Mouse (Mus musculus): Measurements from ENCODE around the gene Exoc3l2. TPM values are rescaled to one million over a fixed set of nuclear protein-coding genes. Genes with fewer than 3 reads are reported as not detected.

Exoc3l2 gene
- total RNA-seq (2021) = 10 to 100 TPM; 41.1 to 49.6 TPM
- long read RNA-seq, experiment 1, partial matches to known transcripts = 26 of 59 reads
- long read RNA-seq, experiment 1, other reads (novel, unspliced or antisense) = 33 of 59 reads
- long read RNA-seq, experiment 2, partial matches to known transcripts = 10 of 22 reads
- long read RNA-seq, experiment 2, other reads (novel, unspliced or antisense) = 12 of 22 reads

DNA sequence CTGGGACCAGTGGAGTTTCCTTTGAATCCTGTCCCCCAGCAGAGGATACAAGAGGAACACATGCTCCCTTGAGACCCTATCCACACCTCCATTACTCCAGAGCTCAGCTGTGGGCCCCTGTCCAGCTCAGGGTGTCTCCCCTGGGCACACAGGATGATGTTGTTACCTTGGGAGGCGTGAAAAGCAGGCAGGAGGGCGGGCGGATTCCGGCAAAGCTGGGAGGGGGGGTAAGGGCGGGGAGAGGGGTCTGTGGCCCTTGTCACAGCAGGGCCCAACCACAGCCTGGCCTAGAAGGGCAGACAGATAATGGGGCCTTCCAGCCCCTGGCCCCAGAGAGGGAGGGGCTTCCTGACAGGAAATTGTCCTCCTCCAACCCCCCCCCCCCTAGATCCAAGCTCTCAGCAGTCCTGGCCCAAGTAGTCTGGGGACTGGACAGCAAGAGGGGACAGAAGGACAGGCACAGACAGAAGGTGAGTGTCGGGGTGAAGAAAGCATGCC, at the start of gene Exoc3l2:
TSS of gene Exoc3l2 (plus strand) at position 448 of the 498 bp plus-strand sequence.
- DNase-seq = peak in 1 of 2 experiments; percentile 57

DNA sequence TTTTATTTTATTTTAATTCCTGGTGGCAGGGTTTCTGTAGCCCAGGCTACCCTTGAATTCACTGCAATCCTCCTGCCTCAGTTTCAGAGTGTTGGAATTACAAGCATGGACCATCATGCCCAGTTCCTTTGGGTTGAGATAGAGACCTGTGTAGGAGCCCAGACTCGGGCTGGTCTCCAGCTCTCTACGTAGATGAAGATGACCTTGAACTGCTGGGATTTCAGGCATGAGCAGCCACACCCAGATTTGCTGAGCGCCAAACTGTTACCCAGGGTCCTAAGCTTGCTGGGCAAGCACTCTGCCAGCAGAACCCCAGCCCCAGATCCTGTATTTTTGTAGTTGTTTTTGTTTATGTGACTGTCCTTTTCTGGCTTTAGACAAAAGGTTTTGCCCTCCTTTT, 49.6 kb upstream of the Exoc3l2 start:
- no peak for DNase-seq

DNA sequence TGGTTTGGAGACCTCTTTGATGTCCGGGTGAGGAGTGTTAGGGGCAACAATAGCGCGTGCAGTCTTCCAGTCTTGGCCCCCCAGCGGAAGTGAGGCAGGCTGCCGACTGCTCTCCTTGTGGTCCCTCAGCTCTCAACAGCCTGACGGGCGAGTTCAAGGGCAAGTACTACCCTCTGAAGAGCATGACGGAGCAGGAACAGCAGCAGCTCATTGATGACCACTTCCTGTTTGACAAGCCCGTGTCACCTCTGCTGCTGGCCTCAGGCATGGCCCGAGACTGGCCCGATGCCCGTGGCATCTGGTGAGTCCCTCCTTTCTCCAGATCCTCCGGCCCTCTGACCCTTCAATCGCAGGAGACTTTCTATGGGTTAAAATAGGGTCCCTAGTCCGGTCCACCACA, 46.5 kb upstream of the Exoc3l2 start:
- no peak for DNase-seq

DNA sequence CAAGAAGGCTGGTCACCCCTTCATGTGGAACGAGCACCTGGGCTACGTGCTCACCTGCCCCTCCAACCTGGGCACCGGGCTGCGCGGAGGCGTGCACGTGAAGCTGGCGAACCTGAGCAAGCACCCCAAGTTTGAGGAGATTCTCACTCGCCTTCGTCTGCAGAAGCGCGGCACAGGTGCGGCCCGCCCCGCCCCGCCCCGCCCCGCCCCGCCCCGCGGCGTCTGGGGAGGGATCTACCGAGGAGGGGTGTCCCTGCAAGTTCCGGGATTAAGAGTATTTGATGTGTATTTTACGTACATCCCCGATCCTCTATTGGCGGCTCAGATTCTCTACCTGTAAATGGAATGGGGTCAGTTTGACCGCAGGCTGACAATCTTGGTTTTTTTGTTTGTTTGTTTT, 43.0 kb upstream of the Exoc3l2 start:
- no peak for DNase-seq

DNA sequence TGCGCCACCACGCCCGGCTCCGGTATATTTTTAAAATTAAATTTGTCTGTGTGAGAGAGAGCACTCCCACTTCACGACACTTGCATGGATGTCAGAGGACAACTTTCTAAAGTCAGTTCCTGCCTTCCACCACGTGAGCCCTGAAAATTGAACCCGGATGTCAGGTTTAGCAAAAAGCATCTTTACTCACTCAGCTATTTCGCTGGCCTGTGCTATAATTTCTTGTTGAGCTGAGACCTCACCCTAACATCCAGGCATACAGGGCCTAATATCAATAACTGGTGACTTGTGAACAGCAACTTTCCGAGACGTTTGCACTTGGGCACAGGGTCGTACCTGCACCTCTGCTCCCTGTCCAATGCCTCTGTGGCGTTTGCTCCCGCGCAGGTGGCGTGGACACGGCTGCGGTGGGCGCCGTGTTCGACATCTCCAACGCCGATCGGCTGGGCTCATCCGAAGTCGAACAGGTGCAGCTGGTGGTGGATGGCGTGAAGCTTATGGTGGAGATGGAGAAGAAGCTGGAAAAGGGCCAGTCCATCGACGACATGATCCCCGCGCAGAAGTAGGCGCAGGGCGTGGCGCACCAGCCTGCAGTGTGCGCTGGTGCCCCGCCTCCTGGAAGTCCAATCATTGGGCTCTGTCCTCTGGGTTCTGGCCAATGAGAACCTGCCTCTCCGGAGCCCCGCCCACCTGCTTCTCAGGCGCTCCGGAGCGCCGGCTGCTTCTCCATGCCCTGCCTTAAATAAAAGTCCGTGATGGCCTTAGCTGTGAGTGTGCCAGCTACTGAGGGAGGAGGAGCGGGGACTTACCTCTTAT, 42.1 kb upstream of the Exoc3l2 start:
- peak; percentile 93 to 96 for DNase-seq

DNA sequence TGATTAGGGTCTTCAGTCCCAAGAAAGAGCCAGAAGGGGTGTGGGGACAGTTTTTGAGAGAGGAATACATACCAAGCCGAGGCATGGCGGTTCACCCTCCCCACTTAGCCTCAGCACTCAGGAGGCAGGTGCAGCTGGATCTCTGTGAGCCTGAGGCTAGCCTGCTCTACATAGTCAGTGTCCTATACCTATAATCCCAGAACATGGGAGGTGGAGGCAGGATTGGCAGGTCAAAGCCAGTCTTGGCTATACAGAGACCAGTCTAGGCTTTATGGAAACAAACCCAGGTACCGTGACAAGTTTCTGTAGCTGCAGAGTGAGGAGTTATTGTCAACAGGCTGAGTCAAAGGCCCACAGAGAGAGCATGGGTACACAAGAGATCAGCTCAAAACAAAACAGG, 40.0 kb upstream of the Exoc3l2 start:
- DNase-seq = no peak

DNA sequence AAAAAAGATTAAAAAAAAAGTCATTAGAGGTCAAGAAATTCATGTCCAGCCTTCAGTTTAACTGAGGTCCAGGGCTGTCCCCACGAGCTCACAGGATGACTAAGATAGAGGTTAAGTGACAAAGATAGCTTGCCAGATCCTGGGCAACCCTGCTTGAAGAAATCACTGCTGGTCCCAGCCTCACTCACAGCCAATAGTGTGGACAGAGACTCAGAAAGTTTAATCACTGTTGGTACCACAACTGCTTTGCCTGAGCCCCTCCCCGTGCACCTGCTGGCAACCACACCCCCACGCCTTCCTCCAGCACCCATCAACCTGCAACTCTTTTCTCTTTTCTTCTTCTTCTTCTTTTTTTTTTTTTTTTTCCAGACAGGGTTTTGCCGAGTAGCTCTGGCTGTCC, 39.1 kb upstream of the Exoc3l2 start:
- no peak for DNase-seq

DNA sequence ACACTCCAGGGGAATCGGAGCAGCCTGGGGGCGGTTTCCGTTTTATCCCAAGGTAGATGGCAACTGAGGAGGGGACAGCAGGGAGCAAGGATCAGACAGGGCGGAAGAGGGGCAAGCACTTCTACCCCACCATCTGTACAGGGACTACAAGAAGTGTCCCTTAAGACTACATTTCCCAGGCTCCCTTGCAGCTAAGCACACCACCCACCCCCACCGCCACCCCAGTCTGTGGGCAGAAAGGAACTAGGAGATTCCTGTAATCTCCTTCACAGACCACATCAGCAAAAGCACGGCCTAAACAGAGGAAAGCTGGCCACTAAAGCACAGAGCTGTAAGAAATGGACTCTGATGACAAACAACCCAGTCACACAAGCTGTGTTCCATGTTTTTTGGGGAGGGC, 36.8 kb upstream of the Exoc3l2 start:
- no peak for DNase-seq

DNA sequence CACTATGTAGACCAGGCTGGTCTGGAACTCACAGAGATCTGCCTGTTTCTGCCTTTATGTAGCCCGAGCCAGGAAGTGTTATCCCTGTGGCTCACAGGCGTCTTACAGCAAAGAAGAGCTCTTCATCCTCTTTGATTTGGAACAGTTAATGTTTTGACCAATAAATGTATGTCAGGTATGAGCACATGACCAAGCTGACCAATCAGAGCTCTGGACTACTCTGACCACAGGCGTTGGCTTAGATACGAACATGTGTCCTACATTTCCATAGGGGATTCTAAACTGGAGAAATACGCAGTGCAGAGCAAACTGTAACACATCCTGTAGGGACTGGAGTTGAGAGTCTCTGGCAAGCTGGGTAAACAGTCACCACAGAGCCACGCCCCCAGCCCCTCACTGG, 36.2 kb upstream of the Exoc3l2 start:
- no peak for DNase-seq

DNA sequence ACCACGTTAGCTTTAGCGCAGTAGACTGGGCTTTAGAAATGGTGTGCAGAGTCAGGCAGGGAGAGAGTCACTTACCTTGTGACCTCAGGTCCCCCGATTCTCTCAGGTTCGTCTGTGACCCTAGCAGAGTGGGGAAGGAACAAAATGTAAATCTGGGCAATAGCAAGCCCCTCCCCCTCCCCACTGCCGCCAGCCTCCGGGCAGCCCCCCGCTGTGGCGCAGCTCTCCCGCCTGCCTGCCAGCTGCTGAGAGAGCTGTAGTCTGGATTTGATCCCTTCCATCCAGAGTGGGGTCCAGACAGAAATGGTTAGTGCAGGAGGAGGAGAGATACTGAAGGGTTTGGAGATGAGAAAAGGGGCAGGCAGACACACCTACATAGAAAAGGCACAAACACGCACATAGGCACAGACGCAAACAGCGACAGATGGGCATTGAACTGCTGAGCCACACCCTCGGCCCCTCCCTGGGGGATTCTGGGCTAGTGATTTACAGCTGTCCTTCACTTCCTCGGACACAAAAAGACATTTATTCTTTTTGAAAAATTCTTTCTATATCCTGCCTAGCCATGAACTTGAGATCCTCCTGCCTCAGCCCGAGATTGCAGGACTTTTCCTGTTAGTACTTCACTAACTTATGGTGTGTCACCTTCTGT, 35.0 kb upstream of the Exoc3l2 start:
- no peak for DNase-seq

DNA sequence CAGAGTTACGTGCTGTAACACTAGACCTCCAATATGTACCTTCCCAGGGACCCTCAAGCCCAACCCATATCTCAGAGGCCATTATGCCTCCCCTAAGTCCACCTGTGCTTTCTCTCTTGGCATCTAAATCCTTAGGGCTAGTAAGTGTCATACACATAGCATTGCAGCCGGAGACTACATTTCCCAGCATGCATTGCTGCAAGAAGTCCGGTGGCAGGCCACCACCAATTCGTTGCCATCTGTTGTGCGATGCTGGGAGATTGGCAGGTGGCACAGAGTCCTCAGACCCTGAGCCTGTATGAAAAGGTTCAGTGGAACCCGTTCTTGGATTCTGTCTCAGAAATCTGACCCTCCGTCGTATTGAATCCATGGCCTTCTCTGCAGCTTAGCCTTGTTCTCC, 33.4 kb upstream of the Exoc3l2 start:
- no peak for DNase-seq

DNA sequence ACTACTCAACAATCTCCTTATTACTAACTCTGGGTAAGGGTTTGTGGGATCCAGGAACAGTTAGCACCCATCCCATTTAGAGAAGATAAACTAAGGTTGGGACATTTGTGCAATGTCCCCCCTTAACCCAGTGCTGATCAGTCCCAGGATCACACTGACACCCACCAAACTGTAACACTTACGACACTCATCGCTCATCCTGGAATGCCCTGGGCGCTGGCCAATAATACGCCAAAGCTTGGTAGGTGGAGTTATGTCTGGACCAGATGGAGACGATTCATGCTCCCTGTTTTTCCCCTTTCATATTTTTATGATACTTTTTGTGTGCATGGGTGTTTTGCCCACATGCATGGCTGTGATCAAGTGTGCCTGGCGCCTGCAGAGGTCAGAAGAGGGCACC, 32.7 kb upstream of the Exoc3l2 start:
- DNase-seq = no peak

DNA sequence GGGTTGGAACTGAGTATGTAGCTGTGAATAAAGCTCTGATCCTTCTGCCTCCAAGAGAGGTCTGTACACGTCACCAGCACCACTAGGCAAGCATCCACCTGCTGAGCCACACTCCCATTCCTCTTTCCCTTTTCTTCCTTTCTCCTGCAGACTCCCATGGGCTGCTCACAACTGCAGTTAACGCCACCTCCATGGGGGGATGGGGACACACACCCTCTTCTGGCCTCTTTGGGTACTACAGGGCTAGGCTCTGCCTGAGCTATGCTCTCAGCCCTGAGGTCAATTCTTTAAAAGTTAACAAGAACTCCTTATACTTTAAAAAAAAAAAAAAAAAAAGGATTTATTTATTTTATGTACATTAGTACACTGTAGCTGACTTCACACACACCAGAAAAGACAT, 30.7 kb upstream of the Exoc3l2 start:
- no peak for DNase-seq

DNA sequence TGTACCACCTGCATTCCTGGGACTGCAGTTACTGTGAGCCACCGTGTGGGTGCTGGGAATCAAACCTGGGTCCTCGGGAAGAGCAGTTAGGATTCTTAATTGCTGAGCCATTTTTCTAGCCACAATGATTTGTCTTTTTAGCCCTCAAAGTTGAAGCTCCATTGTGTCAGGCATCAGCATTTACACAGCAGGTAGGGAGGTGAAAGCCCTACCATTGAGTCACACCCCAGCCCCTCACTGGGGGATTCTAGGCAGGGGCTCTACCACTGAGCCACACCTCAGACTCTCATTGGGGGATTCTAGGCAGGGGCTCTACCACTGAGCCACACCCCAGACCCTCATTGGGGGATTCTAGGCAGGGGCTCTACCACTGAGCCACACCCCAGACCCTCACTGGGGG, 26.9 kb upstream of the Exoc3l2 start:
- no peak for DNase-seq

DNA sequence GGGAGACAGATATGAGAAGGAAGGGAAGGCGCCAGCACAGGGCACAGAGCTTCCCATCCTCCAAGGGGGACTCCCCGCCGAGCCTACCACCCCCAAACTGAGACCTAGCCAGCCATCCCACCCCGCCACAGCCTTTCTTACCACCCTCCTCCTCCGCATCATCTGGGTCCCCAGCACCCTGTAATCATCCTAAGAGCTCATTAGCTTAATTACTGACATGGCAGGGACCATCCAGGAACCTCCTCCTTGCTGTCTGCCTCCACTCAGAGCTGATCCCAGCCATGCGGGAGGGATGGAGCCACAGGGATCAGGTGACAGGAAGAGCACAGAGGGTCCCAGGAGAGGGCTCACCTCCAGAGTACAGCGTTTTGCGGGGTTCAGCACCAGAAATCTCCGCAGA, 26.1 kb upstream of the Exoc3l2 start:
- DNase-seq = no peak

DNA sequence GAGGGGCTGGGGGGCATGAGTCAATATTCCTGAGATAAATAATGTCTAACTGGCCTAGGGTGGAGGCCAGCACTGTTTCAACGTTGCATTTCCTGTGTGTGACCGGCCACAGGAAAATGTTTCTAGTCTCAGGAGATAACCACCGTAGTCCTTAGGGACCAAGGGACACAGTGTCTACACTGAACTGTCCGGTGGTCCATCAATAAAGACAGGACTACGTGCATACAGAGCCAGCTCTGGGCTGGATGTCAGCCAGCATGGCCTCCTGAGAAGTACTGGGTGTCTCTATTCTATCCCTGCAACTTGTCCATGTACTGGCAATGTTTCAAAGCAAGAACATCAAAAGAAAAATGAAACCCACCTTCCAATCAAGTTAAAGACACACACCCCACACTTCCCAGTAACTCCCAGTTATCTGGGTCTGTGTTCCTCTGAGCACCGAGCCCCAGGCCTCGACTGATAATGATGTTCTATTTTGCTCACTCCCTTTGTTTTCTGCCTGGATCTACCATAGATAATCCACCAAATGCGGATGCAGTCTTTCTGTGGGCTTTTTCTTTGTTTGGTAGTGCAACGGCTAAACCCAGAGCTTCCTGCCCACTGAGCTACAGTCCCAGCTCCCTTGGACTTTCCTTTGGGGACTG, 21.6 kb upstream of the Exoc3l2 start:
- no peak for DNase-seq

DNA sequence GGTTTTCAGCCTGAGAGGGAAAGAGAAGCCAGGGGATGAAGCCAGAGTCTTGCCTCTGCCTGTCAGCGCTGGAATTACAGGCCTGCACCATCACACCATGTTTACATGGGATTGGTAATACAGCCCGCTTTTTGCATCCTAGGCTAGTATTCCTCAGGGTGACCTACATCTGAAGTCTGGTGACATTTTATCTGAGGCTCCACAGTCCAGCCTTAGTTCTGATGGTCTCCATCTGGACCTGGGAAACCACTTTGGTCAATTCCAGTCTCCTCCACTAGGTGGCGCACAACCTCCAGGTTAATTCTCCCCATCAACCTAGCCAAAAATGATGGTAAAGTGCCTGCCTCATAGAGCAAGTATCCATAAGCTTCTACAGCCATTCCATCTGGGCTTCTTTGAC, 19.8 kb upstream of the Exoc3l2 start:
- peak; percentile 83 to 86 for DNase-seq

DNA sequence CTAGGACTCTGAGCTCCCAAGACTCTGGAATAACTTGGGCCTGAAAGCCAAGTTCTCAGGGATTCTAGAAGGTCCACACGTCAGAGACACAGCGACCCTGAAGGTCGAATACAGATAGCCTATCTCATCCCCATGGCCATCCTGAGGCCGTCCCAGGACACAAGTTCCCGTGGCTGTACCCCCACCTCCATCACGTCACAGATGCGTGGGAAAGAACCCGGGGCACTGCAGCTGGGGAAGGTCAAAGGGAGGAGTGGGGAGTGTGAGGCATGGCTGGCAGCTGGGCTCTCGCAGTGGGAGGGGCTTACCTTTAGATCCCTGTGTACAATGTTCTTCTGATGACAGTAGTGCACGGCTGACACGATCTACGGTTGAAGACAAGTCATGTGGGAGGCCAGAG, 18.3 kb upstream of the Exoc3l2 start:
- peak; percentile 34 to 47 for DNase-seq

DNA sequence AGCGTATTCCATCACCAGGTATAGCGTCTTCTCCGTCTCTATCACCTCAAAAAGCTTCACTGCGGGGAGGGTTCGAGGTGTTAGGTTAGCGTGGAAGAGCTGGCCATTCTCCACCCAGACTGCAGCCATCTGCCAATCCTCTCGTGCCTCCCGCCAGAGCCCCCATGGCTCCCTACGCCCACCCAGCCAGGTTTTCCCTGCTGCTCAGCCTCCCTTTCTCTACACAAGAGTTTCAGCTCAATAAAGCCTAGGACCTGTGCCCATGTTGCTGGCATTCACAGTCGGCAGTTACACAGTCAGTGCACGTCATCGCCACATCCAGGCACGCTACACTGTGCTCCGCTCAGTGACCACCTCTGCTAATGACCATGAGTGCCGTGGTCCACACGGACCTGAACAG, 15.4 kb upstream of the Exoc3l2 start:
- DNase-seq = no peak

DNA sequence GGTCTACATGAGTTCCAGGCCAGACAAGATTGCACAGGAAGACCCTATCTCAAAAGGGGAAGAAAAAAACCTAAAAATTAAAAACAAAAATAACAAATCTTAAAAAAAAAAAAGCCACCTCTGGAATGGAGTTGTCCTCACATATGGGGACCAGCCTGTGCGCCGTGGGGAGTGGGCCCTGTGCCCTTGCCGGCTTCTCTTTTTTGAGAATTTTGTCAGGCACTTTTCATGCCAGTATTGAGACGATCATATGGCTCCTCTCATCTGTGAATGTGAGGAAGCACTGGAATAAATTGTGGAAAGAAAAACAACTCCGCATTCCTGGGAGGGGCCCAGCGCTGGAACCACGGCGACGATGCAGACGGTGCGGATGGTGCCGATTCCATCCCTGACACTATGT, 14.0 kb upstream of the Exoc3l2 start:
- DNase-seq = no peak

DNA sequence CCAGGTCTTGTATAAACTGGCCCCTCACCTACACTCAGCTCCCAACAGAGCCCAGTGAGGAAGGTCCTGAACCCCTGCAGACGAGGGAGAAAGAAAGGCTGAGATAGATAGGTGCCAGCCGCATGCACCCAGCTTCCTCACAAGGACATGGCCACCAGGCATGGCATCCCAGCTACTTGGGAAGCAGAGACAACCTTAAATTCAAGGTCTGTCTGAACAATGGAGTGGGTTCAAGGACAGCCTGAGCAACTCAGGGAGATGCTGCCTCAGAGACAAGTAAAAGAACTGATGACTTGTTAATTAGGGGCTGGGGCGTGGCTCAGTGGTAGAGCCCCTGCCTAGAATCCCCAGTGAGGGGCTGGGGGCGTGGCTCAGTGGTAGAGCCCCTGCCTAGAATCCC, 7.9 kb upstream of the Exoc3l2 start:
- no peak for DNase-seq

DNA sequence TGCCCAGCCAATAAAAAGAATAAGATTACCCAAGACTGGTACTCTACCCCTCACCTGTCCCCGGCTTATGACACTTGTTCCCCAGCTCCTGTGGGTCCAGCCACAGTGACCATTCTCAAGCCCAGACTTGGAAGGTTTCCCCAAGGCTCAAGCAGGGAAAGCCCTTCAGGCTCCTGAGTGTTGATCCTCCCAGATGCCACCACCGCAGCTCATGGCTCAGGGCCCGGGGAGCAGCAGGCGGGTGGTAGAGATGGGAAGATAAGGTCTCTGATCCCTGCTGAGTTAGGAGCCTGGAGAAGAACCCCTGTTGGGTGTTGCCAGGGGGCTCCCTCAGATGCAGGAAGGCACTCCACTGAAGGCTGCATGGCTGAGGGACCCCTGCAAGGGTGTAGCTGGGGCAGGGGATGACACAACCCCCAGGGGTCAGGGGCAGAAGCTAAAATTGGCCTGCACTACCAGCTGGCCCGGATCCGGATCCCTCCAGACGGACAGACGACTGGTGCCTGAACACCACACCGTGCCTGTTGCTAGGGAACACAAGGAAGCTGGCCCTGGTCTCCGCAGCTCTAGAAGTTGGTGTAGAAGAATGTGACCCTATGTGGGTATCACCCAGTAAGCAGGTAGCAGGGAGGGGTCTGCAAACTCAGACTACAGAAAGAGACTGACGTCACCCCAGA, 7.2 kb upstream of the Exoc3l2 start:
- DNase-seq = peak; percentile 45 to 46

Data from adrenal gland, postnatal 36 days (tissue).